20 mouse cellular contexts compared by ENCODE assay signal in genomic region chr13:30642053-30642452, GRCm38 (mm10). TPM values are rescaled to one million over a fixed set of nuclear protein-coding genes. Genes with fewer than 3 reads are reported as not detected.
A peak's percentile ranks its signal among the peaks of the same experiment; 100 is the strongest.
DNase-seq lines count a peak whose midpoint lies in the region; ATAC-seq and TF ChIP-seq lines count a peak whose summit lies in the region.
"Had no signal": no experiment of that assay in that cellular context is flagged by ENCODE, and none has a peak within 500 bp of the region (broad histone marks: within the 10 kb centered on the region; RNA-seq: fewer than 3 reads in every experiment).

No protein-coding gene starts in this region.

- no peak overlapping the region for H3K27ac ChIP-seq in heart, postnatal 0 days (ENCODE audit: low read depth)
- H3K27ac ChIP-seq: heart, embryonic 13.5 days; hindbrain, embryonic 14.5 days; left cerebral cortex, adult 2 months; limb, embryonic 10.5 days had no signal

- TF ChIP-seq CTCF in heart, postnatal 0 days (IDR thresholded peaks at IDR 0.05; ENCODE audit: low read depth), result no peak

- H3K27me3 ChIP-seq in heart, postnatal 0 days (ENCODE audit: control insufficient read depth, insufficient read depth, low read length), result no peaks in the 10 kb centered on the region
- H3K27me3 ChIP-seq: heart, embryonic 13.5 days had no signal

- no peak for TF ChIP-seq EP300 in heart, postnatal 0 days (IDR thresholded peaks at IDR 0.05; ENCODE audit: low read depth)

- 46% methylated on average over 4 of the region's 4 CpGs for WGBS in heart, postnatal 0 days

- H3K36me3 ChIP-seq in heart, postnatal 0 days (replicated peaks; ENCODE audit: control insufficient read depth, insufficient read depth, low read length), result no peaks in the 10 kb centered on the region
- H3K36me3 ChIP-seq: heart, embryonic 13.5 days; limb, embryonic 10.5 days had no signal

- DNase-seq in heart, postnatal 0 days (ENCODE audit: low spot score), result peak; percentile 39
- no peak for DNase-seq in heart, adult 9 months (ENCODE audit: low spot score in 2 of 2)
- DNase-seq in NIH3T3 (ENCODE audit: low read depth), result peak; percentile 73
- DNase-seq in adrenal gland, postnatal 36 days, result peak; percentile 58 to 59
- DNase-seq in testis, postnatal 14 days (ENCODE audit: low spot score), result no peak
- DNase-seq in kidney, adult 18-20 months, result no peak
- no peak for DNase-seq in cerebellum, postnatal 14 days
- DNase-seq: cerebellum, adult 8-10 months; heart, postnatal 36 days; kidney, adult 9 months; kidney, postnatal 4 days; layer of hippocampus, adult 9-11 months; lung, adult 18-20 months; thymus, postnatal 36 days had no signal

- no peak overlapping the region for H3K9ac ChIP-seq in heart, postnatal 0 days (replicated peaks; ENCODE audit: low read depth, low read length)
- H3K9ac ChIP-seq: heart, embryonic 13.5 days; hindbrain, embryonic 14.5 days had no signal

- no peak for ATAC-seq in heart, postnatal 0 days (ENCODE audit: insufficient read depth, low read depth)
- ATAC-seq: CD4-positive, CD25-positive, alpha-beta regulatory T cell, adult 4 months; forebrain, embryonic 14.5 days had no signal

- no peak overlapping the region for H3K4me2 ChIP-seq in heart, postnatal 0 days (ENCODE audit: low read depth, low read length)
- H3K4me2 ChIP-seq: heart, embryonic 13.5 days; hindbrain, embryonic 14.5 days had no signal

- no peak overlapping the region for H3K4me3 ChIP-seq in heart, postnatal 0 days (ENCODE audit: low read depth, low read length)
- H3K4me3 ChIP-seq: heart, embryonic 13.5 days; left cerebral cortex, adult 2 months; limb, embryonic 10.5 days had no signal

- no peaks in the 10 kb centered on the region for H3K9me3 ChIP-seq in heart, postnatal 0 days (replicated peaks; ENCODE audit: control insufficient read depth, low read length)
- H3K9me3 ChIP-seq: heart, embryonic 13.5 days; limb, embryonic 10.5 days had no signal

- no peaks in the 10 kb centered on the region for H3K4me1 ChIP-seq in heart, postnatal 0 days (ENCODE audit: control insufficient read depth, insufficient read depth)
- H3K4me1 ChIP-seq: heart, embryonic 13.5 days; limb, embryonic 10.5 days had no signal

RNA-seq across cellular contexts. Expression of gene Dusp22, which starts 17.7 kb away (rescaled TPM):
- 4.8 and 7.5 TPM in 2 replicates for total RNA-seq in heart, postnatal 0 days (2014; rRNA removed; ENCODE audit: low replicate concordance)
- 14.6 and 15.4 TPM in 2 replicates for polyA plus RNA-seq in heart, postnatal 0 days (2015; fragmentation: Nextera tagmentation; extraction: Ambion mirVana)
- total RNA-seq in adrenal gland, postnatal 36 days (2021), result 10 to 100 TPM; 24.9 to 32.8 TPM

Comparison
In these comparisons a context has a peak if more than half of its experiments do, and no peak if none do; other contexts are left out.
1. DNase-seq: peak in heart, postnatal 0 days (single experiment), NIH3T3 (single experiment) and adrenal gland, postnatal 36 days (2 of 2); none in heart, adult 9 months (0 of 2), testis, postnatal 14 days (single experiment), kidney, adult 18-20 months (single experiment) and cerebellum, postnatal 14 days (0 of 2).